Mouse (Mus musculus): Measurements from ENCODE around the gene Fbxo36. TPM values are rescaled to one million over a fixed set of nuclear protein-coding genes. Genes with fewer than 3 reads are reported as not detected.

Gene Fbxo36
- 4.9 and 6.1 TPM in 2 replicates for polyA plus RNA-seq (2015; fragmentation: Nextera tagmentation; extraction: Ambion mirVana)

GRCm38 (mm10) chr1:84839309-84840017 lies at the start of gene Fbxo36:
Fbxo36 (plus strand) TSS chr1:84839841.
- Histone ChIP-seq H3K27ac (replicated peaks) (peak within 1 kb of the TSS; percentile 98), H3K4me2 (peak within 1 kb of the TSS; percentile 82), H3K27me3 (no peaks in the 10 kb centered on the region), H3K9me3 (no peaks in the 10 kb centered on the region), H3K9ac (peak within 1 kb of the TSS; percentile 93), H3K4me1 (replicated peaks) (peaks cover 36% of the 10 kb centered on the region), H3K4me3 (peak within 1 kb of the TSS; percentile 78), H3K36me3 (no peaks in the 10 kb centered on the region)
- WGBS, result under 1% methylated on average over 49 of the region's 54 CpGs
- peak; percentile 91 for ATAC-seq (ENCODE audit: low read depth)

GRCm38 (mm10) chr1:84791393-84791792 lies 48.2 kb upstream of the Fbxo36 start:
- no peaks in the 10 kb centered on the region for H3K27me3 ChIP-seq
- no peak overlapping the region for H3K4me3 ChIP-seq
- no peak overlapping the region for H3K4me2 ChIP-seq
- H3K4me1 ChIP-seq (replicated peaks), result no peaks in the 10 kb centered on the region
- H3K9ac ChIP-seq, result no peak overlapping the region
- WGBS, result 92% methylated on average over 2 of the region's 2 CpGs
- ATAC-seq (ENCODE audit: low read depth), result no peak
- peaks cover 43% of the 10 kb centered on the region for H3K36me3 ChIP-seq
- no peak overlapping the region for H3K27ac ChIP-seq (replicated peaks)
- H3K9me3 ChIP-seq, result no peaks in the 10 kb centered on the region

GRCm38 (mm10) chr1:84795335-84795734 lies 44.3 kb upstream of the Fbxo36 start:
- Histone ChIP-seq H3K9ac (no peak overlapping the region), H3K4me2 (no peak overlapping the region), H3K4me1 (replicated peaks) (no peaks in the 10 kb centered on the region), H3K27ac (replicated peaks) (no peak overlapping the region), H3K36me3 (peaks cover 31% of the 10 kb centered on the region), H3K9me3 (no peaks in the 10 kb centered on the region), H3K4me3 (no peak overlapping the region), H3K27me3 (no peaks in the 10 kb centered on the region)
- no peak for ATAC-seq (ENCODE audit: low read depth)
- WGBS, result 91% methylated on average over 7 of the region's 7 CpGs

- H3K9ac ChIP-seq, result no peak overlapping the region
- no peaks in the 10 kb centered on the region for H3K9me3 ChIP-seq
- no peak overlapping the region for H3K4me3 ChIP-seq
- H3K27ac ChIP-seq (replicated peaks), result no peak overlapping the region
- no peak overlapping the region for H3K4me2 ChIP-seq
- H3K36me3 ChIP-seq, result peaks cover under 1% of the 10 kb centered on the region; the same call in 1 of the 2 replicates
- H3K4me1 ChIP-seq (replicated peaks), result no peaks in the 10 kb centered on the region
- no peaks in the 10 kb centered on the region for H3K27me3 ChIP-seq
- ATAC-seq (ENCODE audit: low read depth), result no peak
Measured at GRCm38 (mm10) chr1:84799166-84799565, 40.5 kb upstream of the Fbxo36 start.

GRCm38 (mm10) chr1:84803788-84804187 lies 35.9 kb upstream of the Fbxo36 start:
- Histone ChIP-seq H3K4me2 (no peak overlapping the region), H3K27me3 (no peaks in the 10 kb centered on the region), H3K9ac (no peak overlapping the region), H3K27ac (replicated peaks) (no peak overlapping the region), H3K4me3 (no peak overlapping the region), H3K4me1 (replicated peaks) (no peaks in the 10 kb centered on the region), H3K36me3 (no peaks in the 10 kb centered on the region), H3K9me3 (no peaks in the 10 kb centered on the region)
- 86% methylated on average over 1 of the region's 1 CpGs for WGBS
- no peak for ATAC-seq (ENCODE audit: low read depth)

GRCm38 (mm10) chr1:84817596-84817995 lies 22.0 kb upstream of the Fbxo36 start:
- Histone ChIP-seq H3K9ac (no peak overlapping the region), H3K4me3 (no peak overlapping the region), H3K4me2 (no peak overlapping the region), H3K4me1 (replicated peaks) (no peaks in the 10 kb centered on the region), H3K36me3 (peaks cover 13% of the 10 kb centered on the region), H3K9me3 (no peaks in the 10 kb centered on the region), H3K27me3 (no peaks in the 10 kb centered on the region), H3K27ac (replicated peaks) (no peak overlapping the region)
- WGBS, result 95% methylated on average over 1 of the region's 1 CpGs
- no peak for ATAC-seq (ENCODE audit: low read depth)

- Histone ChIP-seq H3K27ac (replicated peaks) (no peak overlapping the region), H3K9ac (no peak overlapping the region), H3K27me3 (no peaks in the 10 kb centered on the region), H3K4me1 (replicated peaks) (no peaks in the 10 kb centered on the region), H3K4me2 (no peak overlapping the region), H3K9me3 (no peaks in the 10 kb centered on the region), H3K4me3 (no peak overlapping the region), H3K36me3 (peaks cover 23% of the 10 kb centered on the region)
- ATAC-seq (ENCODE audit: low read depth), result no peak
- 91% methylated on average over 2 of the region's 2 CpGs for WGBS
Measured at GRCm38 (mm10) chr1:84825091-84825490, 14.6 kb upstream of the Fbxo36 start.

GRCm38 (mm10) chr1:84837523-84838145 lies 2.0 kb upstream of the Fbxo36 start:
- Histone ChIP-seq H3K4me1 (replicated peaks) (peaks cover 36% of the 10 kb centered on the region), H3K4me2 (peak overlapping the region; percentile 82), H3K36me3 (peaks cover 14% of the 10 kb centered on the region), H3K9ac (peak overlapping the region; percentile 93), H3K27ac (replicated peaks) (no peak overlapping the region; the same call in 1 of the 2 replicates), H3K27me3 (no peaks in the 10 kb centered on the region), H3K9me3 (no peaks in the 10 kb centered on the region), H3K4me3 (peak overlapping the region; percentile 78)
- 8% methylated on average over 20 of the region's 20 CpGs for WGBS
- no peak for ATAC-seq (ENCODE audit: low read depth)

- peak overlapping the region; percentile 98 for H3K27ac ChIP-seq (replicated peaks)
- ATAC-seq (ENCODE audit: low read depth), result 0 out of 2 replicates have a peak, but pooled peaks have one; percentile 7
- peak overlapping the region; percentile 78 for H3K4me3 ChIP-seq
- H3K9ac ChIP-seq, result peak overlapping the region; percentile 93
- no peaks in the 10 kb centered on the region for H3K9me3 ChIP-seq
- H3K4me2 ChIP-seq, result peak overlapping the region; percentile 82
- no peaks in the 10 kb centered on the region for H3K27me3 ChIP-seq
- 2% methylated on average over 22 of the region's 22 CpGs for WGBS
- H3K4me1 ChIP-seq (replicated peaks), result peaks cover 36% of the 10 kb centered on the region
- peaks cover 8% of the 10 kb centered on the region for H3K36me3 ChIP-seq
Measured at GRCm38 (mm10) chr1:84838156-84838555, 1.5 kb upstream of the Fbxo36 start.

- ATAC-seq (ENCODE audit: low read depth), result peak; percentile 73
- no peaks in the 10 kb centered on the region for H3K9me3 ChIP-seq
- H3K4me1 ChIP-seq (replicated peaks), result peaks cover 36% of the 10 kb centered on the region
- peak overlapping the region; percentile 98 for H3K27ac ChIP-seq (replicated peaks)
- H3K36me3 ChIP-seq, result peaks cover 4% of the 10 kb centered on the region
- peak overlapping the region; percentile 82 for H3K4me2 ChIP-seq
- WGBS, result under 1% methylated on average over 39 of the region's 44 CpGs
- peak overlapping the region; percentile 93 for H3K9ac ChIP-seq
- H3K27me3 ChIP-seq, result no peaks in the 10 kb centered on the region
- H3K4me3 ChIP-seq, result peak overlapping the region; percentile 78
Measured at GRCm38 (mm10) chr1:84838621-84839151, 955 bp upstream of the Fbxo36 start.

- 0% methylated on average over 39 of the region's 39 CpGs for WGBS
- peak; percentile 22 for ATAC-seq (ENCODE audit: low read depth)
- H3K4me3 ChIP-seq, result peak within 1 kb of the TSS; percentile 78
- peak within 1 kb of the TSS; percentile 93 for H3K9ac ChIP-seq
- no peaks in the 10 kb centered on the region for H3K36me3 ChIP-seq
- H3K4me2 ChIP-seq, result peak within 1 kb of the TSS; percentile 82
- no peaks in the 10 kb centered on the region for H3K9me3 ChIP-seq
- H3K27ac ChIP-seq (replicated peaks), result peak within 1 kb of the TSS; percentile 98
- peaks cover 36% of the 10 kb centered on the region for H3K4me1 ChIP-seq (replicated peaks)
- H3K27me3 ChIP-seq, result no peaks in the 10 kb centered on the region
Measured at GRCm38 (mm10) chr1:84840018-84840664, 500 bp downstream of the Fbxo36 start, which contains the start of gene Trip12. Trip12 (minus strand) TSS chr1:84840516.

- peak overlapping the region; percentile 82 for H3K4me2 ChIP-seq
- H3K27ac ChIP-seq (replicated peaks), result peak overlapping the region; percentile 98; the same call in 1 of the 2 replicates
- ATAC-seq (ENCODE audit: low read depth), result no peak
- 72% methylated on average over 3 of the region's 3 CpGs for WGBS
- no peaks in the 10 kb centered on the region for H3K9me3 ChIP-seq
- H3K4me3 ChIP-seq, result peak overlapping the region; percentile 78
- peak overlapping the region; percentile 93 for H3K9ac ChIP-seq
- H3K27me3 ChIP-seq, result no peaks in the 10 kb centered on the region
- peaks cover 34% of the 10 kb centered on the region for H3K4me1 ChIP-seq (replicated peaks)
- H3K36me3 ChIP-seq, result no peaks in the 10 kb centered on the region
Measured at GRCm38 (mm10) chr1:84841061-84841460, 1.4 kb downstream of the Fbxo36 start.

Data from neural tube, embryonic 13.5 days (tissue).